Mouse (Mus musculus): ENCODE measurements around the gene E330017A01Rik. TPM values are rescaled to one million over a fixed set of nuclear protein-coding genes. Genes with fewer than 3 reads are reported as not detected.
"Not testable (repeated sequence)": the region's sequence is repeated elsewhere in the genome, so short reads cannot be mapped to it uniquely, and the experiment has no call there.

Gene E330017A01Rik
- polyA plus RNA-seq, 1 experiment from 2014 or later: not detected

- Histone ChIP-seq H3K36me3 (ENCODE audit: control insufficient read depth, insufficient read depth, low read length) (0 out of 2 replicates have a peak, but pooled peaks cover 3% of the 10 kb centered on the region), H3K27ac (replicated peaks; ENCODE audit: low read depth, low read length) (no peak overlapping the region), H3K9ac (ENCODE audit: low read length) (no peak overlapping the region), H3K9me3 (ENCODE audit: control insufficient read depth, low read length) (no peaks in the 10 kb centered on the region), H3K27me3 (ENCODE audit: control insufficient read depth, insufficient read depth, low read length) (no peaks in the 10 kb centered on the region), H3K4me1 (ENCODE audit: control insufficient read depth, insufficient read depth, low read length) (no peaks in the 10 kb centered on the region), H3K4me3 (ENCODE audit: low read depth, low read length) (no peak overlapping the region), H3K4me2 (ENCODE audit: low read depth, severe bottlenecking) (no peak overlapping the region; the same call in 1 of the 2 replicates)
- ATAC-seq (ENCODE audit: insufficient number of reproducible peaks, low FRiP score, low TSS enrichment, low read depth) (no peak), DNase-seq (ENCODE audit: low spot score) (peak; percentile 19)
- WGBS: 70% methylated on average over 5 of the region's 5 CpGs
These were observed 30.7 kb upstream of the E330017A01Rik start for GRCm38 (mm10) chr16:58669264-58669663.

- 85% methylated on average over 3 of the region's 3 CpGs for WGBS
- no peaks in the 10 kb centered on the region for H3K27me3 ChIP-seq (ENCODE audit: control insufficient read depth, insufficient read depth, low read length)
- peak; percentile 9 for DNase-seq (ENCODE audit: low spot score)
- no peaks in the 10 kb centered on the region for H3K9me3 ChIP-seq (ENCODE audit: control insufficient read depth, low read length)
- H3K4me3 ChIP-seq (ENCODE audit: low read depth, low read length): no peak overlapping the region
- H3K27ac ChIP-seq (replicated peaks; ENCODE audit: low read depth, low read length): no peak overlapping the region
- no peaks in the 10 kb centered on the region for H3K4me1 ChIP-seq (ENCODE audit: control insufficient read depth, insufficient read depth, low read length)
- no peak for ATAC-seq (ENCODE audit: insufficient number of reproducible peaks, low FRiP score, low TSS enrichment, low read depth)
- H3K4me2 ChIP-seq (ENCODE audit: low read depth, severe bottlenecking): no peak overlapping the region
- no peaks in the 10 kb centered on the region for H3K36me3 ChIP-seq (ENCODE audit: control insufficient read depth, insufficient read depth, low read length)
- no peak overlapping the region for H3K9ac ChIP-seq (ENCODE audit: low read length)
These were observed 30.0 kb upstream of the E330017A01Rik start for GRCm38 (mm10) chr16:58668586-58668985.

DNA sequence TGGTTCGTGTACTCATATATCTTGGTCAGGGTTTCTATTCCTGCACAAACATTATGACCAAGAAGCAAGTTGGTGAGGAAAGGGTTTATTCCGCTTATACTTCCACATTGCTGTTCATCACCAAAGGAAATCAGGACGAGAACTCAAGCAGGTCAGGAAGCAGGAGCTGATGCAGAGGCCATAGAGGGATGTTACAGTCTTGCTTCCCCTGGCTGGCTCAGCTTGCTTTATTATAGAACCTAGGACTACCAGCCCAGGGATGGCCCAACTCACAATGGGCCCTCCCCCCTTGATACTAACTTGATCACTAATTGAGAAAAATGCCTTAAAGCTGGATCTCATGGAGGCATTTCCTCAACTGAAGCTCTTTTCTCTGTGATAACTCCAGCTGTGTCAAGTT lies 28.1 kb upstream of the E330017A01Rik start:
- H3K9ac ChIP-seq (ENCODE audit: low read length); H3K4me1 ChIP-seq (ENCODE audit: control insufficient read depth, insufficient read depth, low read length); H3K36me3 ChIP-seq (ENCODE audit: control insufficient read depth, insufficient read depth, low read length); H3K27ac ChIP-seq (replicated peaks; ENCODE audit: low read depth, low read length); H3K9me3 ChIP-seq (ENCODE audit: control insufficient read depth, low read length); H3K4me3 ChIP-seq (ENCODE audit: low read depth, low read length); H3K4me2 ChIP-seq (ENCODE audit: low read depth, severe bottlenecking); ATAC-seq (ENCODE audit: insufficient number of reproducible peaks, low FRiP score, low TSS enrichment, low read depth); H3K27me3 ChIP-seq (ENCODE audit: control insufficient read depth, insufficient read depth, low read length): not testable (repeated sequence)
- 83% methylated on average over 3 of the region's 3 CpGs for WGBS
- peak; percentile 10 for DNase-seq (ENCODE audit: low spot score)

- not testable (repeated sequence) for DNase-seq (ENCODE audit: low spot score); H3K4me2 ChIP-seq (ENCODE audit: low read depth, severe bottlenecking); H3K9me3 ChIP-seq (ENCODE audit: control insufficient read depth, low read length); ATAC-seq (ENCODE audit: insufficient number of reproducible peaks, low FRiP score, low TSS enrichment, low read depth); H3K27ac ChIP-seq (replicated peaks; ENCODE audit: low read depth, low read length); H3K36me3 ChIP-seq (ENCODE audit: control insufficient read depth, insufficient read depth, low read length); H3K27me3 ChIP-seq (ENCODE audit: control insufficient read depth, insufficient read depth, low read length); H3K4me1 ChIP-seq (ENCODE audit: control insufficient read depth, insufficient read depth, low read length); H3K4me3 ChIP-seq (ENCODE audit: low read depth, low read length); H3K9ac ChIP-seq (ENCODE audit: low read length)
These were observed 26.6 kb upstream of the E330017A01Rik start for GRCm38 (mm10) chr16:58665137-58665536.

- Histone ChIP-seq H3K9ac (ENCODE audit: low read length) (no peak overlapping the region), H3K36me3 (ENCODE audit: control insufficient read depth, insufficient read depth, low read length) (no peaks in the 10 kb centered on the region), H3K27ac (replicated peaks; ENCODE audit: low read depth, low read length) (no peak overlapping the region), H3K9me3 (ENCODE audit: control insufficient read depth, low read length) (no peaks in the 10 kb centered on the region), H3K4me1 (ENCODE audit: control insufficient read depth, insufficient read depth, low read length) (no peaks in the 10 kb centered on the region), H3K4me2 (ENCODE audit: low read depth, severe bottlenecking) (no peak overlapping the region), H3K27me3 (ENCODE audit: control insufficient read depth, insufficient read depth, low read length) (no peaks in the 10 kb centered on the region), H3K4me3 (ENCODE audit: low read depth, low read length) (no peak overlapping the region)
- ATAC-seq (ENCODE audit: insufficient number of reproducible peaks, low FRiP score, low TSS enrichment, low read depth) (no peak), DNase-seq (ENCODE audit: low spot score) (peak; percentile 14)
- WGBS: 87% methylated on average over 2 of the region's 2 CpGs
These were observed 25.3 kb upstream of the E330017A01Rik start for GRCm38 (mm10) chr16:58663816-58664215.

GRCm38 (mm10) chr16:58663021-58663420 lies 24.5 kb upstream of the E330017A01Rik start:
- ATAC-seq (ENCODE audit: insufficient number of reproducible peaks, low FRiP score, low TSS enrichment, low read depth): no peak
- WGBS: 81% methylated on average over 5 of the region's 5 CpGs
- Histone ChIP-seq H3K4me2 (ENCODE audit: low read depth, severe bottlenecking) (no peak overlapping the region), H3K27me3 (ENCODE audit: control insufficient read depth, insufficient read depth, low read length) (no peaks in the 10 kb centered on the region), H3K36me3 (ENCODE audit: control insufficient read depth, insufficient read depth, low read length) (no peaks in the 10 kb centered on the region), H3K27ac (replicated peaks; ENCODE audit: low read depth, low read length) (no peak overlapping the region), H3K4me3 (ENCODE audit: low read depth, low read length) (no peak overlapping the region), H3K4me1 (ENCODE audit: control insufficient read depth, insufficient read depth, low read length) (no peaks in the 10 kb centered on the region), H3K9me3 (ENCODE audit: control insufficient read depth, low read length) (no peaks in the 10 kb centered on the region), H3K9ac (ENCODE audit: low read length) (no peak overlapping the region)
- no peak for DNase-seq (ENCODE audit: low spot score)

- Histone ChIP-seq H3K9me3 (ENCODE audit: control insufficient read depth, low read length) (no peaks in the 10 kb centered on the region), H3K4me3 (ENCODE audit: low read depth, low read length) (no peak overlapping the region), H3K27me3 (ENCODE audit: control insufficient read depth, insufficient read depth, low read length) (no peaks in the 10 kb centered on the region), H3K27ac (replicated peaks; ENCODE audit: low read depth, low read length) (no peak overlapping the region), H3K4me1 (ENCODE audit: control insufficient read depth, insufficient read depth, low read length) (no peaks in the 10 kb centered on the region), H3K9ac (ENCODE audit: low read length) (no peak overlapping the region), H3K36me3 (ENCODE audit: control insufficient read depth, insufficient read depth, low read length) (no peaks in the 10 kb centered on the region), H3K4me2 (ENCODE audit: low read depth, severe bottlenecking) (no peak overlapping the region)
- ATAC-seq (ENCODE audit: insufficient number of reproducible peaks, low FRiP score, low TSS enrichment, low read depth) (no peak), DNase-seq (ENCODE audit: low spot score) (no peak)
These were observed 23.8 kb upstream of the E330017A01Rik start for GRCm38 (mm10) chr16:58662287-58662791.

DNA sequence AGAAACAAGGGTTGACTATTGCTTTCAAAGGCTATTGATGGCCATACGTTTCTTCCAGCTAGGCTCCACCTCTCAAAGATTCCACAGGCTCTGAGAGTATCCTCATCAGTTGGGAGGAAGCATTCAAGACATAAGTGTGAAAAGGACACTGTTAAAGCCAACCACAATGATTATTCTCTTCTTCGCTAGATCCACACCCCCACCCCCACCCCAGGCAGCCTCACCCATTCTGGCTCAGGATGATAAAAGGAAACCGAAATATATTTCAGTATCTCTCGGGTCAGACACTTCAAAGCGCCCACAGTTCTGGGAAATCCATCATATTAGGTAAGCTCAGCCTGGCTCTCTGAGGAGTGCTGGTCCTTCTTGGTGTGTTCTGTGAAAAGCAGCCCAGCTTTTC lies 23.3 kb upstream of the E330017A01Rik start:
- Histone ChIP-seq H3K9ac (ENCODE audit: low read length) (no peak overlapping the region), H3K27me3 (ENCODE audit: control insufficient read depth, insufficient read depth, low read length) (no peaks in the 10 kb centered on the region), H3K36me3 (ENCODE audit: control insufficient read depth, insufficient read depth, low read length) (no peaks in the 10 kb centered on the region), H3K4me2 (ENCODE audit: low read depth, severe bottlenecking) (no peak overlapping the region), H3K4me1 (ENCODE audit: control insufficient read depth, insufficient read depth, low read length) (no peaks in the 10 kb centered on the region), H3K4me3 (ENCODE audit: low read depth, low read length) (no peak overlapping the region), H3K9me3 (ENCODE audit: control insufficient read depth, low read length) (no peaks in the 10 kb centered on the region), H3K27ac (replicated peaks; ENCODE audit: low read depth, low read length) (no peak overlapping the region)
- no peak for ATAC-seq (ENCODE audit: insufficient number of reproducible peaks, low FRiP score, low TSS enrichment, low read depth)
- no peak for DNase-seq (ENCODE audit: low spot score)
- 75% methylated on average over 5 of the region's 5 CpGs for WGBS

GRCm38 (mm10) chr16:58658668-58659067 lies 20.1 kb upstream of the E330017A01Rik start:
- Histone ChIP-seq H3K9ac (ENCODE audit: low read length) (no peak overlapping the region), H3K4me1 (ENCODE audit: control insufficient read depth, insufficient read depth, low read length) (no peaks in the 10 kb centered on the region), H3K27me3 (ENCODE audit: control insufficient read depth, insufficient read depth, low read length) (no peaks in the 10 kb centered on the region), H3K9me3 (ENCODE audit: control insufficient read depth, low read length) (no peaks in the 10 kb centered on the region), H3K4me2 (ENCODE audit: low read depth, severe bottlenecking) (no peak overlapping the region), H3K27ac (replicated peaks; ENCODE audit: low read depth, low read length) (no peak overlapping the region), H3K36me3 (ENCODE audit: control insufficient read depth, insufficient read depth, low read length) (no peaks in the 10 kb centered on the region), H3K4me3 (ENCODE audit: low read depth, low read length) (no peak overlapping the region)
- ATAC-seq (ENCODE audit: insufficient number of reproducible peaks, low FRiP score, low TSS enrichment, low read depth) (no peak), DNase-seq (ENCODE audit: low spot score) (no peak)
- WGBS: 87% methylated on average over 6 of the region's 6 CpGs

All from limb, embryonic 11.5 days (tissue).